Mouse (Mus musculus) bone marrow, adult 2 months (tissue): ENCODE measurements around the gene Rps6ka5. TPM values are rescaled to one million over a fixed set of nuclear protein-coding genes. Genes with fewer than 3 reads are reported as not detected.
A peak's percentile ranks its signal among the peaks of the same experiment; 100 is the strongest.

Source experiments
- H3K27ac ChIP-seq: fragments of 200-500 bp; 2 replicates; pipeline ENCODE4 v1.5.1; 2012; ENCODE audit warnings: low read depth, mild to moderate bottlenecking, control low read depth, inconsistent platforms, low read length; ENCODE audit not compliant: control insufficient read depth, poor library complexity, insufficient read depth
- H3K4me1 ChIP-seq: fragments of 200-500 bp; 2 replicates; pipeline ENCODE4 v1.6.1; 2011; ENCODE audit warnings: low read length; ENCODE audit not compliant: control insufficient read depth, insufficient read depth
- H3K4me3 ChIP-seq: fragments of 200-500 bp; replicated peaks from 2 replicates; pipeline ENCODE3; 2011; ENCODE audit warnings: mild to moderate bottlenecking, low read depth, low read length, control low read depth; ENCODE audit not compliant: control insufficient read depth
- CTCF ChIP-seq: fragments of 200-500 bp; IDR thresholded peaks from 2 replicates; pipeline ENCODE4 v1.5.1; 2011; ENCODE audit warnings: low read length, control low read depth; ENCODE audit not compliant: control insufficient read depth, insufficient read depth
- POLR2A ChIP-seq: fragments of 200-500 bp; IDR thresholded peaks from 2 replicates; pipeline ENCODE4 v1.6.1; 2011; ENCODE audit warnings: low read depth, mild to moderate bottlenecking, control low read depth, low read length, borderline replicate concordance; ENCODE audit not compliant: control insufficient read depth
- WGBS: fragments of 180-500 bp; shearing (Covaris S2); methylation state at CpG from one replicate; pipeline ENCODE4 v1.1.7; 2018; 5-methylcytosine and 5-hydroxymethylcytosine counted together
- polyA plus RNA-seq: library from polyadenylated mRNA; stranded (reverse); fragments of >200 nt; gene quantifications from 2 replicates; pipeline ENCODE4 v1.2.4, GENCODE M21; 2011; ENCODE audit warnings: low replicate concordance; ENCODE audit not compliant: missing spikeins, insufficient read depth, insufficient read length

Gene Rps6ka5
- polyA plus RNA-seq, 1 experiment = 5.3 TPM

DNA sequence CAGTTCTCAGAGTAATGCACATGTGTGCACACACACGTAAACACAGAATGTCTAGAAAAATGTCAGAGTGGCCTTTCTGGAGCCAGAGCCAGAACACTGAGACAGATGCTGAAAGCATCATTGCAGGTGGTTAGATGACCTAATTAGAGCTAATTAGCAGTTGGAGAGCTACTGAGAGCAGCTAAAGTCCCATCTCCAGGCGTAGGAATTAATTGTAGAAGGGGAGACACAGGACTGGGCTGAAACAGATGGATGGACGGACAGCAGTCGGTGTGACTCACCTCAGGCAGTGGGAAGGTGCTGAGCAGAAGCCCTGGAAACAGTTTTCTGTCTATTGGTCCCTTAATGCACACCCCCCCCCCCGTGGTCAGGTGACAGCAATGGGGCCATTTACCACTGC lies 8.4 kb upstream of the Rps6ka5 start:
- WGBS = 84% methylated on average over 5 of the region's 5 CpGs
- Histone ChIP-seq H3K4me1 (no peaks in the 10 kb centered on the region; the same call in 1 of the 2 replicates), H3K4me3 (no peak overlapping the region), H3K27ac (no peak overlapping the region)
- TF ChIP-seq CTCF (no peak), POLR2A (no peak)

DNA sequence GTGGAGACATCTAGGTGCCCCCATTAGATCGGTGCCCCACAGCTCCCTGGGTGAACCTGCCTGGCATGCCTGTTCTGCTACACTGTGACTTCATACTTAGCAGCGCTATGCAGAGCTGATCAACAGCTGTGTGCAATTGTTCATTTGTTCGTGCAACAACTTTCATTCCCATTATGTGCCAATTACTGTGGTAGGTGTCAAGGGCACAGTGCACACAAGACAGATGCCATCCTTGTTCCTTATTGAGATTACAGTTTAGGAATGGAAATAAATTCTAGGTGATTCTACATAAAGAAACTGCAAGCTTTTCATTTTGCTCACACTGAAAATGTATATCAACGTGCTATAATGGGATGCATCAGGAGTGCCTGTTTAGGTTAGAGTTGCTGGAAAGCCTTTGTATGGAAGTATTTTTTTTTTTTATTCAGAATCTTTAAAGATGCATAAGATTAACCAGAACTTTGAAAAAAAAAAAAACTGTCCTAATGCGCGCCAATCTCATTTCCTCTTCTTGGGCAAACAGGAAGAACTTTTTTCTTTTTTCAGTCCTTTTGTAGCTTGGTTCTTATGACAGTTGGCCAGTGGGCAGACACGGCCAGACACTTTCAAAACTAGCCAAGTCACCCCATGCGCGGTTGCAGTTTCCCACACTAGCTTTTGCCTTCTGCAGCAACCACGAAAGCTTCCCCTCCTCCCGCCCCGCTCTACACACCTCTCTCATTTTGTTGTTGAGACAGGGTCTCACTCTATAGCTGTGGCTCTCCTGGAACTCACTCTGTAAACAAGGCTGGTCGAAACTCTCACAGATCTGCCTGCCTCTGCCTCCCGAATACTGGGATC lies 2.1 kb upstream of the Rps6ka5 start:
- H3K4me3 ChIP-seq = peak overlapping the region; percentile 60
- WGBS = 2% methylated on average over 14 of the region's 14 CpGs
- peaks cover 2% of the 10 kb centered on the region; the same call in 1 of the 2 replicates for H3K4me1 ChIP-seq
- H3K27ac ChIP-seq = peak overlapping the region; percentile 79
- no peak for TF ChIP-seq POLR2A
- no peak for TF ChIP-seq CTCF

DNA sequence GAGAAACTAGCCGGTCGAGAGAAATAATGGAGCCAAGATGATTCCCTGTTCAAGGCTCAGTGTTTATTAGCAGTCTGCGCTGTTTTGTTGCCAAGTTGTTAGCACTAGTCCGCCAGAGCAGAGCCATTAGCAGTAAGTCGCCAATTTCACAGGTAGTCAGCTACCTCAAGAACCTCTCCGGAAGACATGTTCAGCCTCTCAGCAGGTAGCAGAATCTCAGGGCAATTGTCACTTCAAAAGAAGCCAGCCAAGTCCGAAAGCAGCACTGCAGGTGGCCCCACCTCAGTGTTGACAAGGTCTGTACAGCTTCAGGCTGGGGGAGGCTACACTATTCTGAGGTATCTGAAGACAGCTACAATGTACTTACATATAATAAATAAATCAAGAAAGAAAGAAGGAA lies 1.1 kb upstream of the Rps6ka5 start:
- no peak overlapping the region for H3K4me3 ChIP-seq
- peaks cover 2% of the 10 kb centered on the region; the same call in 1 of the 2 replicates for H3K4me1 ChIP-seq
- WGBS = 87% methylated on average over 7 of the region's 7 CpGs
- no peak for TF ChIP-seq CTCF
- TF ChIP-seq POLR2A = no peak
- H3K27ac ChIP-seq = no peak overlapping the region

DNA sequence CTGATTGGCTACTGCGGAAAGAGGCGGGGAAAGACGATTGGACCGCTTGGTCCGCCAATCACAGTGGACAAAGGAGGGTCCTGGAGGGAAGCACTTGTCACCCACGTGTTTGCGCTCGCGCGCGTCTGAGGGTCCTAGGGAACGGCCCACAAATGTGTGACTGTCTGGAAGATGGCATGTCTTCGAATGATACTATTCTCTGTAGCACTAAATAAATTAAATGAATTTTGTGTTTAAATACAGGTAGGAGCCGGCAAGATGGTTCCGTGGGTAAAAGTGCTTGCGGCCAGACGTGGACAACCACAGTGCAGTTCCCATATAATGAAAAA lies 1.4 kb downstream of the Rps6ka5 start:
- no peak for TF ChIP-seq CTCF
- TF ChIP-seq POLR2A = no peak
- Histone ChIP-seq H3K4me3 (peak overlapping the region; percentile 62), H3K27ac (no peak overlapping the region; the same call in 1 of the 2 replicates), H3K4me1 (peaks cover 2% of the 10 kb centered on the region; the same call in 1 of the 2 replicates)
- 3% methylated on average over 17 of the region's 17 CpGs for WGBS

DNA sequence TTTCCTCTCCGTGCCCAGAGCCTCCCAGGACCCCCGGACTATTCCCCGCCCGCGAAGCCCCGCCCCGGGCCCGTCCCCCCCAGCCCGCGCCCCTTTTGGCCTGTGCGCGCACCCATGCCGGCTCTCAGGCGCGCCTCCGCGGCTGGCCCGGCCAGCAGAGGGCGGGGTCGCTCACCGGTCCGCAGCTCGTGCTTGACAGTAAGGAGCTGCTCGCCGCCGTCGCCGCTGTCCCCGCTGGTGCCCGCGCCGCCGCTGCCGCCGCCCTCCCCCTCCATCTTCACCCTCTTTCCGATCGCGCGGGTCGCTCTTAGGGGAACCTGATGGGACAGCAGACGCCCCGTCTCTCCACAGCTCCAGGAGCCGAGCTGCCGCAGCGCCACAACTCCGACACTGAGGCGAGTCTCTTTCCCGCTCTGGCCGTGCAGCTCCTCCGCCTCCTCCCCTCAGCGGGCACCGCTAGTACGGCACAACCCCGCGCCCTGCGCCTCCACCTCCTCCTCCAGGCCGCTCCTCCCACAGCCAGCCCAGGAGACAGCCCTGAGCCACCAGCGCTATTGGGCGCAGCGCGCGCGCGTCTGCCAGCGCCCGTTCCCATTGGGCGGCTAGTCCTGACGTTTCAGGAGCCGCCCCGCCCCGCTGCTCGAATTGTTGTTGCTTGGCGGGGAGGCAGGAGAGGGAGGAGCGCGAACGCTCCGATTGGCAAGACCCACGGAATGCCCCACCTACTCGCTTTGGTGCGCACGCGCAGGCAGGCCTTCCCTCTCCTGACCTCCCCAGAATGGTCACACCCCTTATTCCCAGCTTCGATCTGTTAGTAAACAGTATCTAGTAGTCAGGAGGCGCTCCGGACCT lies 2.0 kb downstream of the Rps6ka5 start:
- WGBS = under 1% methylated on average over 82 of the region's 85 CpGs
- Histone ChIP-seq H3K4me1 (peaks cover 2% of the 10 kb centered on the region; the same call in 1 of the 2 replicates), H3K4me3 (peak overlapping the region; percentile 89), H3K27ac (peak overlapping the region; percentile 98)
- TF ChIP-seq POLR2A (peak; percentile 97), CTCF (peak; percentile 47; the same call in 1 of the 2 replicates)

DNA sequence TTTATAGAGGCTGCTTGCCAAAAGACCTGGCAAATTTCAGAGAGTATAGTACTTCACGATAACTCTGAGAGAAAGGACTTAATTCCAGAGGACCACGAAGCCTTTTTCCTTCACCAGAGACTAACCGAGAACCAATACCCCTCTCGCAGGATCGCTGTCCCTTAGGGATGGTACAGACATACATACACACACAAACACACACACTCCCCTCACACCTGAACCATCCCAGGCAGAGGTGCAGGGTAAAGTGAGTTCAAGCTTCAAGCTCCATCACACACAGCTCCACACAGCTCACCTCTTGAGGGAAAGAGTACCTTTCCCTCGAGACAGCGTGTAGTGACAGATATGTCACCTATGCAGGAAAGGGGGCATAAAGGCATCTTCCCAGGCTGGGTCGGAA lies 2.6 kb downstream of the Rps6ka5 start:
- H3K27ac ChIP-seq = peak overlapping the region; percentile 12; the same call in 1 of the 2 replicates
- no peak for TF ChIP-seq CTCF
- TF ChIP-seq POLR2A = no peak
- peak overlapping the region; percentile 78 for H3K4me3 ChIP-seq
- under 1% methylated on average over 8 of the region's 8 CpGs for WGBS
- H3K4me1 ChIP-seq = no peaks in the 10 kb centered on the region; the same call in 1 of the 2 replicates

DNA sequence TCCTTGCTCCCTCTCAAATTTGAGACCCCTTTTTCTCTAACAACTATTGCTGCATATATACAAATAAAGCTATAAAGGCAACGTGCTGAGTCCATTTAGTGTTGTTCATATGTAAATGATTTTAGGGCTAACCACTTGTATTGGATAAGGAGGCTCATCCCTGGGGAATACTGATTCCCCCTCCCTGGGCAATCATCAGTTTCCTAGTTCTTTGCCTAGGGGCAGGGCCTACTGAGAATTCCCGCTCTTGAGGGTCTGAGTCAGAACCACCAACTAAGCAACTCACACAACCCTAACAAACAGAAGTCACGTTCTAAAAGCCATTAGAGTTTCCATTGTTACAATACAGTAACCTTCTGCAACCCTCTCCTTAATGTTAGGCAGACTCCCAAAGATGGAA lies 6.0 kb downstream of the Rps6ka5 start:
- Histone ChIP-seq H3K4me1 (no peaks in the 10 kb centered on the region; the same call in 1 of the 2 replicates), H3K4me3 (no peak overlapping the region), H3K27ac (no peak overlapping the region)
- TF ChIP-seq POLR2A = no peak
- no peak for TF ChIP-seq CTCF
- WGBS = 70% methylated on average over 3 of the region's 3 CpGs

DNA sequence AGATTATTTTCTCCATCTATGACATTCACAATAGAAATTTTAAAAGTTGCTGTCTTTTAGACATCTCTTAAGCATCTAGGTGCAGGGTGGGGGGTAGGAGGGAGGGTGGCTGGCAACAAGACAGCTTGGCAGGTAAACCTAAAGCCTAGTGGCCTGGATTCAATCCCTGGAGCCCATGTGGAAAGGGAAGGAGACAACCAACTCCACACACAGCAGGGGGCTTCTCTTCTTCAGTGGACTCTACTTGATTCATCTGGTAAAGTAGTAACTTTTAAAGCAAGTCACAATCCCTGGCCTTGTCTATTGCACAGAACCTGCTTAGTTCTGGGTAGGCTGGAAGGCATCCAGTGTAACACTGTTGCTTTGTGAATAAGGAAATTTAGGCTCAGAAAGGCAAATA lies 9.3 kb downstream of the Rps6ka5 start:
- Histone ChIP-seq H3K4me1 (no peaks in the 10 kb centered on the region; the same call in 1 of the 2 replicates), H3K4me3 (no peak overlapping the region)
- TF ChIP-seq POLR2A = no peak
- no peak for TF ChIP-seq CTCF

More for the DNA sequence above, 9.3 kb downstream of the Rps6ka5 start:
- no peak overlapping the region for H3K27ac ChIP-seq
